Mouse (Mus musculus): ENCODE results near the gene Ppp2r3a. TPM values are rescaled to one million over a fixed set of nuclear protein-coding genes. Genes with fewer than 3 reads are reported as not detected.

Gene Ppp2r3a
- total and polyA plus RNA-seq, 2 experiments from 2014 or later, result 18.6 to 37.9 TPM

- no peak overlapping the region for H3K4me2 ChIP-seq (ENCODE audit: low read depth, low read length, poor library complexity, severe bottlenecking)
- no peaks in the 10 kb centered on the region for H3K36me3 ChIP-seq (ENCODE audit: insufficient read depth, low read length)
- ATAC-seq (ENCODE audit: low FRiP score) (no peak), DNase-seq (ENCODE audit: low spot score) (no peak)
- H3K4me1 ChIP-seq (ENCODE audit: insufficient read depth, low read length), result no peaks in the 10 kb centered on the region
- H3K9me3 ChIP-seq (ENCODE audit: low read length), result no peaks in the 10 kb centered on the region
- H3K27me3 ChIP-seq (ENCODE audit: insufficient read depth, low read length), result no peaks in the 10 kb centered on the region
- TF ChIP-seq CTCF (IDR thresholded peaks at IDR 0.05), result no peak
- no peak overlapping the region for H3K4me3 ChIP-seq (ENCODE audit: low read depth, low read length)
- no peak overlapping the region for H3K9ac ChIP-seq (replicated peaks; ENCODE audit: low read length, poor library complexity, severe bottlenecking)
- no peak overlapping the region for H3K27ac ChIP-seq (ENCODE audit: low read depth, low read length)
- WGBS, result 89% methylated on average over 14 of the region's 14 CpGs
Observed at GRCm38 (mm10) chr9:101288901-101289647, 37.5 kb upstream of the Ppp2r3a start.

GRCm38 (mm10) chr9:101286766-101287165 lies 35.2 kb upstream of the Ppp2r3a start:
- H3K36me3 ChIP-seq (ENCODE audit: insufficient read depth, low read length), result no peaks in the 10 kb centered on the region
- no peak overlapping the region for H3K9ac ChIP-seq (replicated peaks; ENCODE audit: low read length, poor library complexity, severe bottlenecking)
- WGBS, result 62% methylated on average over 4 of the region's 4 CpGs
- no peak for TF ChIP-seq CTCF (IDR thresholded peaks at IDR 0.05)
- H3K4me3 ChIP-seq (ENCODE audit: low read depth, low read length), result no peak overlapping the region
- H3K27ac ChIP-seq (ENCODE audit: low read depth, low read length), result no peak overlapping the region
- no peaks in the 10 kb centered on the region for H3K27me3 ChIP-seq (ENCODE audit: insufficient read depth, low read length)
- no peak overlapping the region for H3K4me2 ChIP-seq (ENCODE audit: low read depth, low read length, poor library complexity, severe bottlenecking)
- ATAC-seq (ENCODE audit: low FRiP score) (no peak), DNase-seq (ENCODE audit: low spot score) (no peak)
- no peaks in the 10 kb centered on the region for H3K4me1 ChIP-seq (ENCODE audit: insufficient read depth, low read length)
- no peaks in the 10 kb centered on the region for H3K9me3 ChIP-seq (ENCODE audit: low read length)

DNA sequence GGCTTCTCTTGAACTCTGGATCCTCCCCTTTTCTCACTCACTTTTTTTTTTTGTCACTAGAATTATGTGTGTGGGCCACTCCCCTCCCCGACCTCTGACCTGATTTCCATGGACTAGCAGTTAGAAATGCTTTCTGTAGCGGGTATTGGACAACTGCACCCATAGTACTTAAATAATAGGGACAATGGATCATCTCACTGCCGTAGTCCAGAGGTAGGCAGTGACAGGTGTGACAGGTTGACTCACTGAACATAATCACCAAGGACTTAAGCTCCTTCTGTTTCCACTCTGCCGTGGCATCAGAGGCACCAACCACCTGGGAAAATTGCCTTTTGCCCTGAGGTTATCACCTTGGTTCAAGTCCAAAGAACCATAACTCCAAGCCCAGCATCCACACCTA lies 32.5 kb upstream of the Ppp2r3a start:
- H3K36me3 ChIP-seq (ENCODE audit: insufficient read depth, low read length), result no peaks in the 10 kb centered on the region
- H3K9me3 ChIP-seq (ENCODE audit: low read length), result no peaks in the 10 kb centered on the region
- no peaks in the 10 kb centered on the region for H3K27me3 ChIP-seq (ENCODE audit: insufficient read depth, low read length)
- TF ChIP-seq CTCF (IDR thresholded peaks at IDR 0.05), result no peak
- no peak overlapping the region for H3K9ac ChIP-seq (replicated peaks; ENCODE audit: low read length, poor library complexity, severe bottlenecking)
- H3K4me2 ChIP-seq (ENCODE audit: low read depth, low read length, poor library complexity, severe bottlenecking), result no peak overlapping the region
- 64% methylated on average over 4 of the region's 4 CpGs for WGBS
- H3K27ac ChIP-seq (ENCODE audit: low read depth, low read length), result no peak overlapping the region
- DNase-seq (ENCODE audit: low spot score) (no peak), ATAC-seq (ENCODE audit: low FRiP score) (no peak)
- no peaks in the 10 kb centered on the region for H3K4me1 ChIP-seq (ENCODE audit: insufficient read depth, low read length)
- no peak overlapping the region for H3K4me3 ChIP-seq (ENCODE audit: low read depth, low read length)

GRCm38 (mm10) chr9:101282651-101283050 lies 31.1 kb upstream of the Ppp2r3a start:
- H3K4me3 ChIP-seq (ENCODE audit: low read depth, low read length), result no peak overlapping the region
- ATAC-seq (ENCODE audit: low FRiP score), result no peak
- WGBS, result 73% methylated on average over 6 of the region's 6 CpGs
- no peak overlapping the region for H3K9ac ChIP-seq (replicated peaks; ENCODE audit: low read length, poor library complexity, severe bottlenecking)
- DNase-seq (ENCODE audit: low spot score), result no peak
- H3K36me3 ChIP-seq (ENCODE audit: insufficient read depth, low read length), result no peaks in the 10 kb centered on the region
- H3K4me1 ChIP-seq (ENCODE audit: insufficient read depth, low read length), result no peaks in the 10 kb centered on the region
- no peak overlapping the region for H3K4me2 ChIP-seq (ENCODE audit: low read depth, low read length, poor library complexity, severe bottlenecking)
- no peaks in the 10 kb centered on the region for H3K9me3 ChIP-seq (ENCODE audit: low read length)
- H3K27me3 ChIP-seq (ENCODE audit: insufficient read depth, low read length), result no peaks in the 10 kb centered on the region
- no peak overlapping the region for H3K27ac ChIP-seq (ENCODE audit: low read depth, low read length)
- TF ChIP-seq CTCF (IDR thresholded peaks at IDR 0.05), result no peak

DNA sequence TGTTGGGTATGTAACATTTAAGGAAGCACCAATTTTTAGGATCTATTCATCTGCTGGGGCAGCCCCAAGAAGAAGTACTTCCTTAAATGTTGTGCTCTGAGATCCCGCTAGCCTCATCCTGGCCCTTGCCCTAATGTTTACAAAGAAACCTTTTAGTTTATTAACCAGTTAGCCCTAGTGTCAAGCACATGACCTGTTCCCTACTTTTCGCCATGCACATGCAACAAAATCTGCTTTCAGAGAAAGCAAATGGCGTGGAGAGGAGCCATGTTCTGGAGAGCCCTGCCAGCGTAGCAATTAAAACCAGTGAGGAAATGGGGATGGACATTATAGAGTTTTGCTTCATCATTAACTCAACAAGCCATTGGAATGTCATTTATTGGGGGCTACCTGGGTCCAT lies 30.3 kb upstream of the Ppp2r3a start:
- Histone ChIP-seq H3K9me3 (ENCODE audit: low read length) (no peaks in the 10 kb centered on the region), H3K36me3 (ENCODE audit: insufficient read depth, low read length) (no peaks in the 10 kb centered on the region), H3K4me3 (ENCODE audit: low read depth, low read length) (no peak overlapping the region), H3K27ac (ENCODE audit: low read depth, low read length) (no peak overlapping the region), H3K9ac (replicated peaks; ENCODE audit: low read length, poor library complexity, severe bottlenecking) (no peak overlapping the region), H3K4me2 (ENCODE audit: low read depth, low read length, poor library complexity, severe bottlenecking) (no peak overlapping the region), H3K27me3 (ENCODE audit: insufficient read depth, low read length) (no peaks in the 10 kb centered on the region), H3K4me1 (ENCODE audit: insufficient read depth, low read length) (no peaks in the 10 kb centered on the region)
- 92% methylated on average over 4 of the region's 4 CpGs for WGBS
- no peak for ATAC-seq (ENCODE audit: low FRiP score)
- no peak for DNase-seq (ENCODE audit: low spot score)
- TF ChIP-seq CTCF (IDR thresholded peaks at IDR 0.05), result no peak

DNA sequence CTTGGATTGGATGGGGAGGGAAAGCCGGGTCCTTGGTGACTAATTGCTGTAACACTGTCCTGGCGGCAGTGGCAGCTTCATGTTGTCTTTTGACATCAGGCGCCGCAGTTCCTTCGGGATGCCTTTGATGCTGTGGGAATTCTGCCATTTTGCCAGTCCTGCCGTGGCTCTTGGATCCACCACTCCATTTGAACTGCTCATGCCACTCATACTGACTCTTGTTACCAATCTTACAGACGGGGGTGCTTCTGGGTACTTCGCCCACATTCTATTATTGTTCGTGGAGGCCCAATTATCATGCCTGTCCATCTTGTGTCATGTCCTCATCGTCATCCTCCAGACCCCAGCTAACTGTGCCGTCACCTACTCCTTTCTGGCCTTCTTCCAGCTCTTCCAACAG lies 29.7 kb upstream of the Ppp2r3a start:
- Histone ChIP-seq H3K9ac (replicated peaks; ENCODE audit: low read length, poor library complexity, severe bottlenecking) (no peak overlapping the region), H3K9me3 (ENCODE audit: low read length) (no peaks in the 10 kb centered on the region), H3K27me3 (ENCODE audit: insufficient read depth, low read length) (no peaks in the 10 kb centered on the region), H3K4me2 (ENCODE audit: low read depth, low read length, poor library complexity, severe bottlenecking) (no peak overlapping the region), H3K4me1 (ENCODE audit: insufficient read depth, low read length) (no peaks in the 10 kb centered on the region), H3K27ac (ENCODE audit: low read depth, low read length) (no peak overlapping the region), H3K36me3 (ENCODE audit: insufficient read depth, low read length) (no peaks in the 10 kb centered on the region), H3K4me3 (ENCODE audit: low read depth, low read length) (no peak overlapping the region)
- DNase-seq (ENCODE audit: low spot score), result peak; percentile 42
- 74% methylated on average over 11 of the region's 11 CpGs for WGBS
- ATAC-seq (ENCODE audit: low FRiP score), result no peak
- no peak for TF ChIP-seq CTCF (IDR thresholded peaks at IDR 0.05)
